ENCODE assay signal across 26 mouse cellular contexts in the genomic region with DNA sequence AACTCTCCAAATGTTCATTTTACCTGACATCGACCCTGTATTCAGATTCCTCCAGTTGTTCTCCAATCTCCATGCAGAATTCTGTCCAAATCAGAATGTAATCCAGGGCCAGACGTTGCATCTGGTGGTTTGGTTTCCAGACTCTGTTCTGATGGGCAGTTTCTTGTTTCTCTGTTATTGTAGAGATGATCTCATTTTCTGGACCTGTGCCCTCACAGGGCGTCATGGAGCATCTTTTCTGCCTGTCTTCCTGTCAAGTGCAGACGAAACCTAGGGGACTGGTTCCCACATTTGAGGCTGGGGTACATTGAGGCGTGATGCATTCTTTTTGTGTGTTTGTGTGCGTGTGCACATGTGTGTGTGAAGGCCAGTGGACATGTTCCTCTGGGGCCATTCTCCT.
DNase-seq lines count a peak whose midpoint lies in the region; ATAC-seq and TF ChIP-seq lines count a peak whose summit lies in the region.
"Had no signal": no experiment of that assay in that cellular context is flagged by ENCODE, and none has a peak within 500 bp of the region (broad histone marks: within the 10 kb centered on the region; RNA-seq: fewer than 3 reads in every experiment).

No protein-coding gene starts in this region.

- peaks cover 4% of the 10 kb centered on the region for H3K4me1 ChIP-seq in cerebellum, adult 2 months (ENCODE audit: control insufficient read depth, insufficient read depth, low read length)
- H3K4me1 ChIP-seq in heart, embryonic 12.5 days (replicated peaks) = peaks cover 8% of the 10 kb centered on the region; the same call in 1 of the 2 replicates
- H3K4me1 ChIP-seq: embryonic facial prominence, embryonic 12.5 days; hindbrain, embryonic 13.5 days; limb, embryonic 12.5 days; midbrain, embryonic 12.5 days; neural tube, embryonic 12.5 days had no signal

- H3K9ac ChIP-seq in heart, embryonic 12.5 days = no peak overlapping the region
- H3K9ac ChIP-seq: embryonic facial prominence, embryonic 12.5 days; hindbrain, embryonic 13.5 days; limb, embryonic 12.5 days; midbrain, embryonic 12.5 days; neural tube, embryonic 12.5 days had no signal

- no peak for TF ChIP-seq POLR2A in cerebellum, adult 2 months (IDR thresholded peaks at IDR 0.05; ENCODE audit: borderline replicate concordance, insufficient read depth, low read length)

- no peak for ATAC-seq in heart, embryonic 12.5 days (ENCODE audit: insufficient number of reproducible peaks, low FRiP score)
- ATAC-seq: forebrain, embryonic 14.5 days; intestine, postnatal 0 days had no signal

- H3K9me3 ChIP-seq in heart, embryonic 12.5 days (replicated peaks) = no peaks in the 10 kb centered on the region
- H3K9me3 ChIP-seq: embryonic facial prominence, embryonic 12.5 days; hindbrain, embryonic 13.5 days; limb, embryonic 12.5 days; midbrain, embryonic 12.5 days; neural tube, embryonic 12.5 days had no signal

- H3K4me3 ChIP-seq in cerebellum, adult 2 months (replicated peaks; ENCODE audit: insufficient read depth, low read depth, low read length) = no peak overlapping the region
- H3K4me3 ChIP-seq in heart, embryonic 12.5 days = no peak overlapping the region
- H3K4me3 ChIP-seq: embryonic facial prominence, embryonic 12.5 days; hindbrain, embryonic 13.5 days; limb, embryonic 12.5 days; midbrain, embryonic 12.5 days; myocyte; neural tube, embryonic 12.5 days had no signal

- no peak overlapping the region for H3K27ac ChIP-seq in cerebellum, adult 2 months (ENCODE audit: insufficient read depth, low read length)
- H3K27ac ChIP-seq in heart, embryonic 12.5 days (ENCODE audit: poor library complexity, severe bottlenecking) = no peak overlapping the region
- H3K27ac ChIP-seq: embryonic facial prominence, embryonic 12.5 days; hindbrain, embryonic 13.5 days; limb, embryonic 12.5 days; midbrain, embryonic 12.5 days; neural tube, embryonic 12.5 days had no signal

- DNase-seq in cerebellum, postnatal 14 days = peak; percentile 45 to 53
- no peak for DNase-seq in cerebellum, adult 2 months
- peak; percentile 37 for DNase-seq in heart, postnatal 4 days
- DNase-seq in lung, postnatal 14 days = peak; percentile 11
- DNase-seq in lung, postnatal 36 days = no peak
- DNase-seq in adrenal gland, postnatal 4 days (ENCODE audit: low spot score in 2 of 2) = no peak
- DNase-seq: adrenal gland, postnatal 25 days; cerebellum, adult 8-10 months; embryo, embryonic 11 days; heart, adult 11 months; kidney, adult 9 months; kidney, postnatal 10 days; layer of hippocampus, adult 9-11 months; right cerebral cortex, adult 18-20 months; spleen, adult 18-20 months; thymus, postnatal 14 days had no signal

- TF ChIP-seq CTCF in cerebellum, adult 2 months (IDR thresholded peaks at IDR 0.05; ENCODE audit: borderline replicate concordance, insufficient read depth, low read depth, low read length) = no peak

- no peaks in the 10 kb centered on the region for H3K27me3 ChIP-seq in cerebellum, adult 2 months (ENCODE audit: control insufficient read depth, insufficient read depth, low read length)
- H3K27me3 ChIP-seq in heart, embryonic 12.5 days (replicated peaks) = no peaks in the 10 kb centered on the region
- H3K27me3 ChIP-seq: embryonic facial prominence, embryonic 12.5 days; hindbrain, embryonic 13.5 days; limb, embryonic 12.5 days; neural tube, embryonic 12.5 days had no signal

- WGBS in cerebellum, adult 2 months = 54% methylated on average over 6 of the region's 6 CpGs
- WGBS in heart, embryonic 12.5 days = 72% methylated on average over 6 of the region's 6 CpGs

- no peak overlapping the region for H3K4me2 ChIP-seq in heart, embryonic 12.5 days
- H3K4me2 ChIP-seq: embryonic facial prominence, embryonic 12.5 days; hindbrain, embryonic 13.5 days; limb, embryonic 12.5 days; midbrain, embryonic 12.5 days; neural tube, embryonic 12.5 days had no signal

- no peaks in the 10 kb centered on the region for H3K36me3 ChIP-seq in heart, embryonic 12.5 days
- H3K36me3 ChIP-seq: embryonic facial prominence, embryonic 12.5 days; G1E; hindbrain, embryonic 13.5 days; limb, embryonic 12.5 days; midbrain, embryonic 12.5 days; neural tube, embryonic 12.5 days had no signal

Comparison
In these comparisons a context has a peak if more than half of its experiments do, and no peak if none do; other contexts are left out.
1. DNase-seq: peak in cerebellum, postnatal 14 days (2 of 2), heart, postnatal 4 days (single experiment) and lung, postnatal 14 days (single experiment); none in cerebellum, adult 2 months (0 of 2), lung, postnatal 36 days (single experiment) and adrenal gland, postnatal 4 days (0 of 2).